Mouse (Mus musculus): ENCODE measurements around the gene Nkapd1.

- TF ChIP-seq POLR2A (IDR thresholded peaks at IDR 0.05; ENCODE audit: control insufficient read depth, low read depth, low read length) (no peak), CTCF (IDR thresholded peaks at IDR 0.05; ENCODE audit: control insufficient read depth, insufficient read depth, insufficient replicate concordance, low read depth, low read length) (no peak)
These were observed 32.0 kb downstream of the Nkapd1 start for GRCm38 (mm10) chr9:50585145-50585818.

Data from testis, adult 2 months (tissue).